Mouse (Mus musculus) cerebellum, adult 8-10 months (tissue): ENCODE measurements around the gene Ascc2.
A peak's percentile ranks its signal among the peaks of the same experiment; 100 is the strongest.

Experiments used
- DNase-seq: peaks from one replicate; pipeline ENCODE4 v3.0.0; 2022

Gene Ascc2

DNA sequence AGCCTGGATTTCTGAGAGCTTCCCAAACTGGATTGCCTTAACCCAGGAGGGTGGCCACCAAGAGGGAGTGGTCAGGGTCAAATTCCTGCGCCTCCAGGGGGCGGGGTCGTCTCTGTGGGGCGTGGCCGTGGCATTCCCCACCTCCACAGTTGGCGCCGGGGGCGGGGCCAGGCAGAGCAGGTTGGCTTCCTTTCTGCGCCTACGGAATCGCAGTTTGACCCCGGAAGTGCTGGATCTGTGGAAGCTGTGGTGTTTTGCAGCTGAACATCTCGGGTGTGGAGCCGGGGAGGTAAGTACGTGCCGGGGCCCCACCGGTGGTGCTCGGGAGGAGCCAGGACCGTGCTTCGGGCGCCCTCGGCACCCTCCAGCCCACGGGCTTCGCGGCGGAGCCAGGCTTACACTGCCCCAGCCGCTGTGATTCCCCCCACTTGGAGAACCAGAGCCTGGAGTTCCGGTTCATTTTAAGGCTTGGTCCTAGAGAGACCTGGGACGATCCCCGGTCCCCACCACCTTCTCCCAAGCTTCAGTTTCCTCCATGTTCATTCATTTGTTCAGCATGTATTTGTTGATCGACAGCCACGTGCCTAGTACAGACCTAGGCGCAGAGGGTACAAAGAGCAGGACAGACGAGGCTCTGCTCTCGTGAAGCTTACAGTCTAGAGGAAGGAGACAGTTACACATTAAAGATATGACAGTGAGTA lies at the start of gene Ascc2:
Gene Ascc2 (plus strand): TSS at position 214 of the 701 bp plus-strand sequence.
- peak; percentile 79 for DNase-seq

DNA sequence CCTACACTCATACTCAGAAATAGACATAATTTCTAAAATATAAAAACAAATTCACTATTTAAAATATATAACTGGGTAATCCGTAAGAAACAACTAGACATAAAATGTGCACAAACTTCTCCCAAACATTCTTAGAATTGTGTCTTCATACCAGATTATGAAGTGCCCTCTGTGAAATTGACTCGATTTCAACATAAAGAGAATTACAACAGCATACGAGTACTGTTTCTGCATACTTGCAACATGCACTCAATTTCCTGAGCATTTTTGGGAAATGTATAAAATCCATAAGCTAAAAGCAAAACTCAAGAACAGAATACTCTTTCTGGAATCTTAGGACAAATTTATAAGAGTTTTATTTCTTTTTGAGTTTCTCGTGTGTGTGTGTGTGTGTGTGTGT lies 45.7 kb upstream of the Ascc2 start:
- DNase-seq = no peak

DNA sequence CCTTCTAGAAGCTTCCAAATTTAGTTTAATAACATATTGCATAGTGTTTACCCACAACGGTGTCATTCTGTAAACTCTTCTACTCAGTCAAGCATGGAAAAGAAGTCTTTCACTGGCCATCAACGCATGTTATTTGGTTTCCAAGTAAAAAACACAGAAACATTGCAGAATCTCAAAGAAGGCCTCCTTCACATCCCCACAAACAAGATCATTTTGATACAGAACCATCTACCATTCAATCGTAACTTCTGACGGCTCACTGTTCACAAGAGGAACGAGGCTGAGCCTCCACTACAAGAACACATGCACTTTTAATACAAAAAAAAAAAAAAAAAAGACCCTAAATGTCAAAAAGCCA lies 44.1 kb upstream of the Ascc2 start:
- DNase-seq = no peak

DNA sequence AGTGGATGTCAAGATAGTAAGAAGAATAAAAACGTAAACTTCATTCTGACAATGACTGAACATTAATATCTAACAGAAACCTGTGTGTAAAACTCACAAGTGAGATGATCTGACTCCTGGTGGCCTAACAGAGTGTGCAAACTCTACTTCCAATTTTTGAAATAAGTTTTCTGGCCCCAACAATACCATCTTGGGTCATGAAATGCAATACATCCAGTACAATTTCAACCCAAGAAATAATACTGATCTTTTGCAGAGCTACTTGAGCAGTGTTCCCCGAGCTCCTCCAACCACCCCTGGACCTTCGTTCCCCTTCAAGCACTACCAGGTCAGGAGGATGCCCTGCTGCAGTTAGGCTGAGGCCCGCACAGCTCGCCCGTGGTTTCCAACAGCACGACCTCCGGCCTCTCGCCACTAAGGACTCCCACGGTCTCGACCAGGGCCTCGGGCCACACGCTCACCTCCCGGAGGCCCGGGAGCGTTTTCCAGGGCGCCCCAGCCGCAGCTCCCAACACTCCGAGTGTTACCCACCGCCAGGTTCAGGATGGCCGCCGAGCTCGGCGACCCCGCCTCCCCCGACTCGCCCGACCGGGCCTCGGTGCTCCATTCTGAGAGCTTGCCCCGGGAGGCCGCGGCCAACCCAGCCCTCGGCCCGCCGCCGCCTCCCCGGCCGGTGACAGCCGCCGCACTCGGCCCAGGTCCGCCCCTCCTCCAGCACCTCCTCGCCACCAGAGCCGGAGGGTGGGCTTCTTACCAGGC lies 43.5 kb upstream of the Ascc2 start:
- DNase-seq = peak; percentile 51

DNA sequence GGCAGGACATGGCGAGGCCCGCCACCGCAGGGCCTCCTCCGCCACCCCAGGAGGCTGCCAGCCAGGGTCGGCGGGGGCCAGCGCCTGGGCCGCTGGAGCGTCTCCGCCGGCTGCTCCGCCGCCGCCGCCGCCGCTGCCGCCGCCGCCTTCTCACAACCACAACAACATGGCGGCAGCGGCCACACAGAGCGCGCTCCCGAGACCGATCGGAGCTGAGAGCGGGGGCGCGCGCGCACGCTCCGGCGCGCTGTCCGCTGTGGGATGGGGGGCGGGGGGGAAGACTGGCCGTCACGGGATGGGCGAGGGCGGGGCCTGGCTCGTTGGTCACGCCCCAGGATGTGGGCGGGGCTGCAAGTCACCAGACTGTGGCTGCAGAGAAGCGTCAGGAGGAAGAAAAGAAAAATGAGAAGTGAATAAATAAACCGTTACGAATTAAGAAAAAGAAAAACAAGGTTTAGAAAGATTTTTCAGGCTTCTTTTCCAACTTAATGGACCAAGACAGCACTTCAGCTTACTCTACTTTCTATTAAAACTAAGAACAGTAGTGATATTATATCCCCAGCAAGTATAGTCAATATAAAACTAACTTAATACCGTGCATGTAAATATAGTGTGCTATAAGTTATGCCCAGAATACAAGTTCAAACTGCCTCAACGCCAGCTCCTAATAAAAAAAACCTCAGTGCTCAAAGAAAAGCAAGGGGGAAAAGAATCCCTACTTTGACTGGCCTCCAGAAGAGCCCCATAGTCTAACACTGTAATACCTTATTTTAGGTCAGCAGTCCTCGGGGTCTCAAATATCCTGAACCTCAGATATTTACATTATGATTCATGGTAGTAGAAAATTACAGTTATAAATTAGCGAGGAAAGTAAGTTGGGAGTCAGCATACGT lies 42.7 kb upstream of the Ascc2 start, which contains the start of gene Mtmr3:
Gene Mtmr3 (minus strand): TSS at position 256 of the 893 bp plus-strand sequence.
- peak; percentile 91 for DNase-seq

DNA sequence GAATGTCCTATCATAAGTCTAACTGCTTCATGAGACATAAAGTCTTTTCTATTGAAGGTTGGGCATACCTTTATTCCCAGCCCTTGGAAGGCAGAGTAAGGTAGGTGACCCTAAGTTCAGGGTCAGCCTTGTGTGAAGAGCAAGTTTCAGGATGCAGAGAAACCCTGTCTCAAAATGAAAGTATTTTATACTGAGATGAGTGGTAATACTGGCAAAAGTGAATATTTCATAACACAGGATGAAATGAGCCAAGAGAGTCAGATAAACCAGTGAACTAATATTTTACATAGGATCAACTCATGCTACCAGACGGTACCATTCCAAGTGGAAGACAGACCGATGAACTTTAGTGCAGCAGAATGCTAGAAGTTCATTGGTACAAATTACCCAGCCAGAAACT lies 39.1 kb upstream of the Ascc2 start:
- DNase-seq = no peak

DNA sequence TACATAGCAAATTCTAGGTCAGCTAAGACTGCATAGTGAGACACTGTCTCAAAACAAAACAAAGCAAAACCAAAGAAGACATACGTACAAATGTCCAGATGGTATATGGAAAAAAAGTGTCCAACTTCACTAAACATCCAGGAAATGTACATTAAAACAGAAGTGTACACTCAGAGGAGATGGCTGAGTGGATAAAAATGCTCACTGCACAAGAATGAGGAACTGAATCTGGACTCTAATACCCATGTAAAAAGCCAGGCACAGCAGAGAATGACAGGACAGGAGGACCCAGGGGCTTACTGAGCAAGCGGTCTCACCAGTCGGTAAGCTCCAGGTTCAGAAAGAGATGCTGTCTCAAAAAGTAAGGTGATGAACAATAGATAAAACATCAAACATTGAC lies 37.6 kb upstream of the Ascc2 start:
- DNase-seq = no peak

DNA sequence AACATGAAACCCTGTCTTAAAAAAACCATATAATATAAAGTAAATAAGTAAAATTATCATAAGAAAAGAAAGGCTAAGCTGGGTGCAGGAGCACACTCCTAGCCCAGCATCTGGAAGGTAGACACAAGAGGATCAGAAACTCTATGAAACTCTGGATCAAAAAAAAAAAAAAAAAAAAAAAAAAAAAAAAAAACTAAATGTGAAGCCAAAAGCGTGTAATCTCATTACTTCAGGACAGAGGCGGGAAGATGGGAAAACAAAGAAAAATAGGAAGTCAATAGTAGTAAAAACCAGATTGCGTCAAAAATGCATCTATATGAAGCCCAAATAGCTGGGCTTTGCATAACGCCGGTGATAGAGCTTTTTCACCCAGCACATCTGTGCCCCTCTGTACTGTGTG lies 35.7 kb upstream of the Ascc2 start:
- no peak for DNase-seq

DNA sequence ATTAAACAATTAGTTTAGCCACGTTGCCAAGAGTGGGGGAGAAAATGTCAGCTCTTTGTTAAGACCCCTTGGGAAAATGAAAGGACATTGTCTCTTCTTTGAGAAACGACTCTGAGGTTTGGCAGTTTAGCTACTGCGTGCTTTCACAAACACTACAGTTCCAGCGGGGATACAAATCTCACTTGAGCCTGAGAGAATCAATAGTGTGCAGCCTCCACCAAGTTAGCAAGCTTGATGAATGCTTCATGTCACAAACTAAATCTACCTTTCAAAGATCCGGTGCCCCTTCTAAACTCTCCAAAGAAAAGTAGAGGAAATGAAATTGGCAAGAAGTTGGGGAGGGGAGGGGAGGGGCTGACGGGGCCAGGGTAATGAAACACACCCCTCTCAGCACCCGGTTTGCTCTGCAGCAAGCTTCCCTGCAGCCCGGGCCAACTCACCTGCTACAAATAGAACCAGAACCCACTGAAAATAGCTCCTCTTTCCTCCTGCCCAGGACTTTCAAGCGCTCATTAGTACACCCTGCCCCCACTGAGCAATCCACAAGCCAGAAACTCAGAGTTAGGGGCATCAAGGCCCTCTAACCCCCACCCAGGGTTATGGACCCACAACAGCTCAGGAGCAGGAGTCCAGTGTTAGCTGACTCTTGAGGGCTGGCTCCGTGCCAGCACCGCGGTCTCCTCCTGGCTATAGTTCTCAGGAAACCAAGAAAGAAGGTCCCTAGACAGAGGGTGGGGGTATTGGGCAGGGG lies 34.7 kb upstream of the Ascc2 start:
- DNase-seq = no peak

DNA sequence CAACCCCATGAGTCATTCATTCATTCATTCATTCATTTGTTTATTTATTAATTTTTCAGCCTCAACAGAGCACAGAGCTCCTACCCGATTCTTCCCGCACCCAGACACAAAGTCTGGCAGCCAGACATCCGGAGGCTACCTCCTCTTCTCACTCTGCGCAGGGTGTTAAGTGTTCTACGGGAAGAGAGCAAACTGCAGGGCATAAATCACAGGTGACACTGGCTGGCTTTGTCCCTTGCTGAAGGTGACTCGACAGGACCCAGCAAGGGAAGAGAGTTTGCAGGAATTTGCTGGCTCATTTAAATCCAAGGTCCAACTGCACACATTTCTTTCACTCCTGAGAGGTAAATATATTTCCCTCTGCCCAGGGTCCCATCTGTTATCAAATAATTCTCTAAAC lies 33.1 kb upstream of the Ascc2 start:
- DNase-seq = no peak

DNA sequence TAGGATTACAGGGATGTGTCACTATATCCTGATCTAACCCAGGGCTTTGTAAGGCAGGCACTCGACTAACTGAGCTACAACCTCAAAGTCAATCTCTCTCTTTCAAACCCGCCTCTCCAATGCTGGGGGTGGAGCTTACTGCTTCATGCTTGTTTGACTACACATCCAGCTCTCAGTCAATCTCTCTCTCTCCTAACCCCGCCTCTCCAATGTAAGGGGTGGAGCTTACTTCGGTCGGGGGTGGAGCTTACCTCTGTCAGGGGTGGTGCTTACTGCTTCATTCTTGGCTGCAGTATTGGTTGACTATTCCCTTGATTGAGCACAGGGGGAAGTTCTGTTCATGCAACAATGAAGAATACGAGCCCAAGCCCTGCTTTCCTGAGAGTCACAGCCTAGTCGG lies 32.1 kb upstream of the Ascc2 start:
- no peak for DNase-seq

DNA sequence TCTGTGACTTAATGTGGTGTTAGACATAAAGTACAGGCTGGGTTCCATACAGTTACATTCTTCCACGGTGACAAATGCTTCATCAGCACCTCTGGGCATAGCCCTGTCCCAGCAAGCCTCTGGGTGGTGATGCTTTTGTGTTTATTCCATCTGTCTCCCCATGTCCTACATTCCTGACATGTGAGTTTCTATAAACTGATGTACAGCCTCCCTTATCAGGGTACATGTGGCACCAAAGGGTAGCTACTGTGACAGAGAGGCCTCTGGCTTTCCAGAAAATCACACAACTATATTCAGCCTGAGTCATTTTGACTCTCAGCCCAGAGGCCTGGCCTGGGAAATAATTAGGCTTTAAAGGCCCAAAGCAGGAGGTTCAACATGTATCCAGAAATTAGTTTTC lies 31.0 kb upstream of the Ascc2 start:
- no peak for DNase-seq

DNA sequence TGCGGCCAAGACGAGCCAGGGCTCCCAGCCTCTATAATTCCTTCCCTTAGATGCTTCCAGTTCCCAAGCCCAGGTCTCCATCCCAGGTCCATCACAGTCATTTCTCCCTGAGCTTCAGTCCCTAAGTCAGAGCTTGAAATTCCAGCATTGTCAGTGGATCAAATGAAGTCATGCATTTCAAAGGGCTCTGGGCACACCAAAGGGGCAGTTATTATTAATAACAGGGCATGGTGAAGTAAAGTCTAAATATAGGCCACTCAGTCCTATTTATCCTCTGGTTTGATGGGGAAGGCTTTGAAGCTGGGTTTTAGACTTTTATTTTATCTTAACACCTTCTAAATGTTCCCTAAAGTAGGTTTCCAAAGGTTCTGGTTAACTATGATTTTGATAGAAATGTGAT lies 25.6 kb upstream of the Ascc2 start:
- DNase-seq = no peak

DNA sequence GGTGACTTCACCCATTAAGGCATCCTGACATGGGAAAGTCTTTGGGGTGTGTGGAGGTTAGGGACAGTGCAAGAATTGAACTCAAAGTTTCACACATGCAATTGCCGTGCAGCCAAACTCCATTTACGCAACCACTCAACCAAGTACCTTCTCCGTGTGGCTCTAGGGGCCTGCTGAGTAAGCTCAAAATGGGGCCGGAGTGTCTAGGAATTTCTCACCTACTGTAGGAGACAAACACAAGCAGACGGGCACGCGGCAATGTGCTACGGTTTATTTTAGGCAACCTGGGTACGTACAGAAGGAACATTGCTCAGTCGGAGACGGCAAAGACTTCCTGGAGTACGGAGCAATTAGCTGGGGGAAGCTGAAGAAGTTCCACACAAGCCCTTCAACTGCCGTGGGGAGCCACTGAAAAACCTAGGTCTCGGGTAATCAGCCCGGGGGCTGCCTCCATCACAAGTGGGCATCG lies 17.5 kb upstream of the Ascc2 start, which contains the start of gene Gm11032:
Gene Gm11032 (plus strand): TSS at position 51 of the 469 bp plus-strand sequence.
- DNase-seq = no peak

DNA sequence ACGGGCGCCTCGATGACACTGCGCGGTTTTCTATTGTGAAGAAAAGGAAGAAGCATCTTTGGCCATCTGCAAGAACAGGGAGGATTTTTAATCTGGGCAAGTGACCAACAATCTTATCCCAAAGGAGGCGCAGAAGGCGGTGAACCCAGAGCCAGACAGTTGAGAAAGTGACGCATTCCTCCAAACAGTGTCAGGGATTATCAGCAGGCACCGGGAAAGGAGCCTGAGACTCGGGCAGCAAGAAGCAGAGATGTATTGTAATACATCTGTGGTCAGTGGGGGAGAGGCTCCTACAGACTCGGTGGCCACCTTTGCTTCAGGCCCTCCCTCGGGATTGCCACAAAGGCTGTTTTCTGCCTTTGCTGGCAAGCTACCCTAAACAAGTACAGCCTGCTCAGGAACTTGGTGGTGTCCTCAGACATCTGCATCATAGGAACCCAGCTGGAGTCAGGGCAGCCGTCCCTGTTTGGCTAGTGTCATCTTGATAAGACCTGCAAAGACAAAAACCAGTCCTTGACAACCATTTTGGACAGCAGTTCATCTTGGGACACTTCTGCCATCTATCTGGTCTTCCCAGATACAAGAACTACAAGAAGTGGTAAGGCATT lies 16.9 kb upstream of the Ascc2 start:
- DNase-seq = no peak

DNA sequence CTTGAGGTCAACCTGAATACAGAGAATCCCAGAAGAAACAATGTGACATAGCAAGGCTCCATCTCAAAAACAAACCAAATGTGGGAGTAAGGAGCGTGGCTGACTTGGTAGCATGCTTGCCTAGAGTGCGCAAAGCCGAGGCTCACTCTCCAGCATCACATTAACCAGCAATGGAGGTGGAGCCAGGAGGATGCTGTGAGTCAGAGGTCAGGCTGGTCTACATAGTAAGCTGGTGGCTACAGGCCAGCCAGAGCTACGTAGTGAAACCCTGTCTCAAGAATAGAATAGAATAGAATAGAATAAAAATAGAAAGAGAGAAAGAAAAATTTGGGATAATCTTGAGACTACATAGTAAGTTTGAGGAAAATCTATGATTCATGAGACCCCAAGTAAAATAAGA lies 15.7 kb upstream of the Ascc2 start:
- DNase-seq = no peak

DNA sequence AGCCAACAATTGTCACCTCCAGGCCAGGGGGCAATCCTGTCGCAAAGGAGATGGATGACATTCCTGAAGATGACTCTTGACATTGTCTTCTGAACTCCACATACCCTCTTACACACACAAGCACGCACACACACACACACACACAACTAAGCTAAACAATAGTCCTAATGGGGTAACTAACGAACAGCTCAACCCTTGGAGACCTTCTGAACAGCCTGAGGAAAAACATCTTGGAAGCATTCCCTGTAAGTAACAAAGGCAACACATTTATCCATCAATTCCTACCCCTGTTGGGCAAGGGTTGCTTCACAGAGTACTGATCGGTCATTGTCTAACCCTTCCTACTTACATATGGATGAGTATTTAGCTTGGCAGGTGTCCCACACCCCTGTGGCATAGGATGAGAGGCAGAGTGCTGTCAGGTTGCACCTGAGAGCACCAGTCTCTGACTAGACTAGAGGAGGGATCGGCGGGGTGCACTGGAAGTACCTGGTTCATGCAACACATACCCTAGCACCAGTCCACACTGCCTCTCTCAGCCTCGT lies 15.0 kb upstream of the Ascc2 start:
- no peak for DNase-seq

DNA sequence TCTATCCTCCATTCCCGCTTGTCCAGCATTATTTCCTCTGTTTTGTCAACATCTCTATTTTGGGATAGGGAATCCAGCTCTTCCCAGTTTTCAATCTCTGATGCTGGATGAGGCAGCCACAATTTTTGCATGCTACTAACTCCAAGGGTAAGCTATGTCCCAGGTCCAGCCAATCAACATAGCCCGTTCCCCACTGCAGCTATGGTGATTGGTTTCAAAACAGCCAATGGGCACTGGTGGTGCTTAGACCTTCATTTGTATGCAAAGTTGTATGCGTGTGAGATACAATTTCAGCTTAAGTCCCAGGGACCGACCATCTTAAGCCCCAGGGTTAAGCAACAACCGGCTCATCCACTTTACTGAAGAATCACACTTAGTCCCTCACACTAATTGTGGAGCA lies 14.6 kb upstream of the Ascc2 start:
- no peak for DNase-seq

DNA sequence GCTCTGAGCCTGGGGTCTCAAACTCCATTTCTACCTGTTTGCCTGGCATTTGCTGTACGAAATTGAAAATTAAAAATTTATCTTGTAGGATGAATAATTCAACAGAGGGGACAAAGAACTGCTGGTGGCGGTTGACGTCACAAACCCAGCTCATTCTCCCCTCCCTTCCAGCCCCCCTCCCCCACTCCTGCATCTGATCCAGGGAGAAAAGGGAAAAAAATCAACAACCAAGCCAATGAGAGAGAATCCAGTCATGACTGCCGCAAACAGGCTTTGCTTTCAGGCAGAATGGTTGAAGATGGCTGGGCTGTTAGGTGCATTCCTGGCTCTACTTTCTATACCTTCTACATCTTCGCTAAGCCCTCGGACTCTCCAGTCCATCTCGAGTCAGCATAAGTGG lies 11.6 kb upstream of the Ascc2 start:
- no peak for DNase-seq

DNA sequence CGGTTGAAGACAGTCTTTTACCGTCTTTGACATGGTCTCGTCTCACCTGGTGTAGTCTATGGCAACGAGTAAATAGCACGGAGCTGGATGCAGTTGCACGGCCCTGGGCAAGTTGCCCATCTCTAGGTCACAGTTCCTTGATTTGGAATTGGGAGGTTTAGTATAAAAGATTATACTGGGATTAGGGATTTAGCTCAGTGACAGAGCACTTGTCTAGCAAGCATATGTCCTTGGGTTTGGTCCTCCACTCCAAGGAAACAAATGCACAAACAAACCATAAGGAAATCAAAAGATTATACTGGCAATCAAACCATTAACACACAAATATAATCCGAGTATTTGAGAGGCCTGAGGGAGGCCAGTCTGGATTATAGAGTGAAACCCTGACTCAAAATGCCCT lies 9.9 kb upstream of the Ascc2 start:
- DNase-seq = no peak

DNA sequence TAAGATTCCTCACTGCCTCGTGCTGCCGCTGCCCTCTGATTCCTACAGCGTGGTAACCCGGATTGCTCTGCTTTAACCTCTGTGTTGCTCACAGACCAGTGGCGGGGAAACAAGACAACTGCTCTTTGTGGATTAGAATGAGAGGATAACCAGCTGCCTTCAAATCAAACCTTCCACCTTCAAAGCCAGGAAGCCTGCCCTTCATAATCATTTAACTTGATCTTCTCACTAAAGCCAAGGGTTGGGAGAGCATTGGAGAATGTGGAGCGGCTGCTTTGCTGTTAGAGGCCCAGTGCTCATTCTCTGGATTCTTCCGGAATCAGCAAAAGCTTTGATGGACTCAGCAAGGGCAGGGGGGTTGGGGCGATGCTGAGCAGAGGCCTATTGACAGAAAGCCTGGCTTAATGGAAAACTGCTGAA lies 7.7 kb upstream of the Ascc2 start:
- DNase-seq = no peak

DNA sequence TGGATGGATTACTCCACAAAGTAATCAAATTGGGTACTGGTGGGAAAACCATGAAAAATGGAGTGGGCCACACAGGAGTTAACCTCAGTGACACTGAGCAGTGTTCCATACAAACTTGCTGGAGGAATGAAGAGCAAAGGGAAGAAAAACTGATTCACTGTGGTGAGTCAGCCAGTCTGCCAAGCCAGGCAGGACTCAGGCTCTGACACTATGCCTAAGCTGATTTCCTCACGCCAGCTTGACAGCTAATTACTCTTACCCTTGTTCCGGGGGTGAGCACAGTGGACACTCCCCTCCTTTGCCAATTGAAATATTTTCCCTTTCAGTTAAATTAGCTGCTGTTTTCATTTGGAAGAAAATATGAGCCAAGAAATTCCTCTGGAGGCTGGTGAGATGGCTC lies 4.1 kb upstream of the Ascc2 start:
- DNase-seq = no peak
